In genomic region chr10:75556026-75556425, GRCm38 (mm10) we compare ENCODE assay signal across 9 mouse cellular contexts. TPM values are rescaled to one million over a fixed set of nuclear protein-coding genes. Genes with fewer than 3 reads are reported as not detected.
DNase-seq lines count a peak whose midpoint lies in the region; ATAC-seq and TF ChIP-seq lines count a peak whose summit lies in the region.
"Had no signal": no experiment of that assay in that cellular context is flagged by ENCODE, and none has a peak within 500 bp of the region (broad histone marks: within the 10 kb centered on the region; RNA-seq: fewer than 3 reads in every experiment).

No protein-coding gene starts in this region.

- peak overlapping the region; percentile 7; the same call in 1 of the 2 replicates for H3K4me2 ChIP-seq in heart, embryonic 14.5 days (ENCODE audit: low read length)
- H3K4me2 ChIP-seq in lung, postnatal 0 days (replicated peaks; ENCODE audit: low read depth, low read length) = no peak overlapping the region

- H3K36me3 ChIP-seq in heart, embryonic 14.5 days (ENCODE audit: control insufficient read depth, insufficient read depth, low read length) = no peaks in the 10 kb centered on the region
- H3K36me3 ChIP-seq in lung, postnatal 0 days (ENCODE audit: insufficient read depth, low read length) = no peaks in the 10 kb centered on the region

- peak; percentile 29 for ATAC-seq in heart, embryonic 14.5 days (ENCODE audit: insufficient number of reproducible peaks, insufficient read depth, low FRiP score, low read depth)
- no peak for ATAC-seq in lung, postnatal 0 days

- peaks cover 21% of the 10 kb centered on the region for H3K27me3 ChIP-seq in heart, embryonic 14.5 days (ENCODE audit: control insufficient read depth, insufficient read depth, low read length)
- peaks cover 19% of the 10 kb centered on the region for H3K27me3 ChIP-seq in lung, postnatal 0 days (replicated peaks; ENCODE audit: insufficient read depth, low read length)

- 0 out of 2 replicates have a peak overlapping the region, but pooled peaks have one; percentile 34 for H3K9ac ChIP-seq in heart, embryonic 14.5 days (ENCODE audit: low read length)
- no peak overlapping the region for H3K9ac ChIP-seq in lung, postnatal 0 days (replicated peaks; ENCODE audit: low read depth)

- WGBS in heart, embryonic 14.5 days = 35% methylated on average over 9 of the region's 9 CpGs
- WGBS in lung, postnatal 0 days = 44% methylated on average over 9 of the region's 9 CpGs

- TF ChIP-seq CTCF in gastrocnemius, adult 2 months (IDR thresholded peaks at IDR 0.05) = no peak
- no peak for TF ChIP-seq CTCF in lung, postnatal 0 days (IDR thresholded peaks at IDR 0.05)

- peaks cover 15 to 34% of the 10 kb centered on the region in 2 experiments for H3K4me1 ChIP-seq in heart, embryonic 14.5 days (ENCODE audit: control insufficient read depth in 2 of 2, insufficient read depth in 2 of 2, low read length in 2 of 2)
- peaks cover 9% of the 10 kb centered on the region; the same call in 1 of the 2 replicates for H3K4me1 ChIP-seq in lung, postnatal 0 days (ENCODE audit: insufficient read depth, low read depth, low read length)

- no peak overlapping the region for H3K4me3 ChIP-seq in heart, embryonic 14.5 days (ENCODE audit: control insufficient read depth in 1 of 2, insufficient read depth in 1 of 2, low read depth in 1 of 2, low read length in 2 of 2)
- H3K4me3 ChIP-seq in gastrocnemius, adult 2 months = no peak overlapping the region
- no peak overlapping the region for H3K4me3 ChIP-seq in lung, postnatal 0 days (ENCODE audit: low read depth, low read length)
- H3K4me3 ChIP-seq: erythroblast, embryonic 14.5 days had no signal

- DNase-seq in heart, postnatal 36 days = no peak
- peak; percentile 55 to 58 for DNase-seq in cerebellum, adult 18-20 months
- DNase-seq in frontal cortex, postnatal 14 days (ENCODE audit: low spot score in 2 of 2) = peak; percentile 57 to 76
- peak; percentile 63 to 82 for DNase-seq in left cerebral cortex, adult 9 months (ENCODE audit: low spot score in 2 of 2)
- DNase-seq in right cerebral cortex, adult 18-20 months = peak; percentile 82
- no peak for DNase-seq in gastrocnemius, adult 2 months
- no peak for DNase-seq in lung, postnatal 0 days (ENCODE audit: low spot score)

- intact Hi-C loops in heart, postnatal 36 days (cut with DNase I) = no loop called here
- intact Hi-C loops in gastrocnemius, adult 2 months (cut with DNase I) = no loop called here

- no peak for TF ChIP-seq EP300 in lung, postnatal 0 days (IDR thresholded peaks at IDR 0.05)

- H3K27ac ChIP-seq in heart, embryonic 14.5 days (replicated peaks in 1 of 2; ENCODE audit: control insufficient read depth in 1 of 2, insufficient read depth in 1 of 2, low read depth in 2 of 2, low read length in 2 of 2) = 0 out of 4 replicates have a peak overlapping the region, but pooled peaks of 1 of the 2 experiments have one; percentile 37
- no peak overlapping the region for H3K27ac ChIP-seq in gastrocnemius, adult 2 months
- H3K27ac ChIP-seq in lung, postnatal 0 days (ENCODE audit: low read length) = no peak overlapping the region

- H3K9me3 ChIP-seq in heart, embryonic 14.5 days (ENCODE audit: control insufficient read depth, low read length) = no peaks in the 10 kb centered on the region
- H3K9me3 ChIP-seq in lung, postnatal 0 days (ENCODE audit: low read length) = no peaks in the 10 kb centered on the region

RNA-seq across cellular contexts. Expression of gene Lrrc75b, which starts 4.1 kb away (rescaled TPM):
- 1.1 and 2.7 TPM in 2 replicates for polyA plus RNA-seq in heart, embryonic 14.5 days (2014; fragmentation: Nextera tagmentation; extraction: Ambion mirVana)
- total RNA-seq in heart, postnatal 36 days (2021) = 1 to 10 TPM; 1.1 to 1.5 TPM
- total RNA-seq in gastrocnemius, adult 2 months (2021) = under 1 TPM; 0.11 to 0.15 TPM
- polyA plus RNA-seq in lung, postnatal 0 days (2015; fragmentation: Nextera tagmentation; extraction: Ambion mirVana) = 0.52 and 0.84 TPM in 2 replicates
- polyA plus RNA-seq: erythroblast, embryonic 14.5 days had no signal

RNA-seq across cellular contexts. Expression of gene Ggt1, which starts 5.4 kb away (rescaled TPM):
- 0.69 and 1.4 TPM in 2 replicates for polyA plus RNA-seq in heart, embryonic 14.5 days (2014; fragmentation: Nextera tagmentation; extraction: Ambion mirVana)
- not detected for total RNA-seq in heart, postnatal 36 days (2021)
- not detected for total RNA-seq in gastrocnemius, adult 2 months (2021)
- 0.21 and 0.42 TPM in 2 replicates for polyA plus RNA-seq in lung, postnatal 0 days (2015; fragmentation: Nextera tagmentation; extraction: Ambion mirVana)
- polyA plus RNA-seq: erythroblast, embryonic 14.5 days had no signal

RNA-seq across cellular contexts. Expression of gene Ggt5, which starts 33.1 kb away (rescaled TPM):
- 7.6 and 8.1 TPM in 2 replicates for polyA plus RNA-seq in heart, embryonic 14.5 days (2014; fragmentation: Nextera tagmentation; extraction: Ambion mirVana)
- 1 to 10 TPM; 5.4 to 9.0 TPM for total RNA-seq in heart, postnatal 36 days (2021)
- total RNA-seq in gastrocnemius, adult 2 months (2021) = 1 to 10 TPM; 2.9 to 4.6 TPM
- polyA plus RNA-seq in lung, postnatal 0 days (2015; fragmentation: Nextera tagmentation; extraction: Ambion mirVana) = 3.0 and 3.4 TPM in 2 replicates
- polyA plus RNA-seq: erythroblast, embryonic 14.5 days had no signal

RNA-seq across cellular contexts. Expression of gene Gucd1, which starts 38.3 kb away (rescaled TPM):
- polyA plus RNA-seq in heart, embryonic 14.5 days (2014; fragmentation: Nextera tagmentation; extraction: Ambion mirVana) = 32.8 and 39.7 TPM in 2 replicates
- 10 to 100 TPM; 41.8 to 44.2 TPM for total RNA-seq in heart, postnatal 36 days (2021)
- total RNA-seq in gastrocnemius, adult 2 months (2021) = 10 to 100 TPM; 48.2 to 78.7 TPM
- 19.9 and 20.3 TPM in 2 replicates for polyA plus RNA-seq in lung, postnatal 0 days (2015; fragmentation: Nextera tagmentation; extraction: Ambion mirVana)

RNA-seq across cellular contexts. Expression of gene Snrpd3, which starts 38.7 kb away (rescaled TPM):
- polyA plus RNA-seq in heart, embryonic 14.5 days (2014; fragmentation: Nextera tagmentation; extraction: Ambion mirVana) = 90.6 and 92.9 TPM in 2 replicates
- 10 to 100 TPM; 65.7 to 69.5 TPM for total RNA-seq in heart, postnatal 36 days (2021)
- 10 to 100 TPM; 65.9 to 91.4 TPM for total RNA-seq in gastrocnemius, adult 2 months (2021)
- 61.6 and 65.7 TPM in 2 replicates for polyA plus RNA-seq in lung, postnatal 0 days (2015; fragmentation: Nextera tagmentation; extraction: Ambion mirVana)

Comparison
In these comparisons a context has a peak if more than half of its experiments do, and no peak if none do; other contexts are left out.
1. DNase-seq: peak in cerebellum, adult 18-20 months (2 of 2), frontal cortex, postnatal 14 days (2 of 2), left cerebral cortex, adult 9 months (2 of 2) and right cerebral cortex, adult 18-20 months (single experiment); none in heart, postnatal 36 days (0 of 2), gastrocnemius, adult 2 months (single experiment) and lung, postnatal 0 days (single experiment).